Mouse (Mus musculus): ENCODE measurements around the gene Mapkbp1. TPM values are rescaled to one million over a fixed set of nuclear protein-coding genes. Genes with fewer than 3 reads are reported as not detected.

Gene Mapkbp1
- polyA plus RNA-seq, 1 experiment from 2014 or later = 2.0 TPM

DNA sequence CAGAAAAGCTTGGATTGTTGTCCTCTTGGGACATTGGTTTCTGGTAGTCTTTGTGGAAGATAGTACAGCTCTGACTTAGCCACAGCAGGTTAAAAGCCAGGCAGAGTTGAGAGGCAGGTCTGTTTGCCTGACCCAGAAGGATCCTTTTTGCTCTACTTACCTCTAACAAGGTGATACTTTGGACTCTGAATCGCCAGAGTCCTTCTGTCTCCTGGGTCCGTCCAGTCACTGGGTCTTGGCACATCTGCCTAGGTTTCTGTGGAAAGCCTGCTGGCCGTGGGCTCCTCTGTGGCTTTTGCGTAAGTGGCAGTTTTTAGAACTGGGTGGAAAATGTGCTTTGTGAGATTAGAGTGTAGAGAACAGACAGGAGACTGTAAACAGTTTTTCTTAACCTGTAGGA lies 16.5 kb downstream of the Mapkbp1 start:
- 82% methylated on average over 4 of the region's 4 CpGs for WGBS
- ATAC-seq = no peak
- no peaks in the 10 kb centered on the region for H3K27me3 ChIP-seq (replicated peaks; ENCODE audit: control insufficient read depth, insufficient read depth, low read length)

DNA sequence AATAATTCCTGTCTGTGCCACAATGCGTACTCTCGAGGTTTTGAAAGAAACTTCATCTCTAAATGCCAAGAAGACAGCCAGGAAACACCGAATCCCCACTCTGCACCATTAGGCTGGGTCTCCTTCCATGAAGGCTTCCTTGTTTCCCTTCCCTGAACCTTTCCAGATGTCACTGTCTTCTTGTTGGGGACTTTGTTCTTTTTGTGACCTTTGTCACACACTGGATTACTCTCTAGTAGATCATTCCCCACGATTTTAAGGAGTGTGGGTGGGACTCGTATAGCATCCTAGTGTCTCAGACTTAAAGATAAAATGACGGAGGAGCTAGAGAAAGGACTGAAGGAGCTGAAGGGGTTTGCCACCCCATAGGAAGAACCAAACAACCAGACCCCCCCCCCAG lies 18.4 kb downstream of the Mapkbp1 start:
- Histone ChIP-seq H3K36me3 (ENCODE audit: control insufficient read depth, insufficient read depth, low read length) (0 out of 2 replicates have a peak, but pooled peaks cover 2% of the 10 kb centered on the region), H3K27me3 (replicated peaks; ENCODE audit: control insufficient read depth, insufficient read depth, low read length) (no peaks in the 10 kb centered on the region), H3K4me1 (ENCODE audit: control insufficient read depth, insufficient read depth, low read length) (peaks cover 20% of the 10 kb centered on the region), H3K4me3 (ENCODE audit: low read length) (no peak overlapping the region), H3K4me2 (ENCODE audit: low read depth, low read length) (no peak overlapping the region), H3K9me3 (ENCODE audit: control insufficient read depth, low read length) (no peaks in the 10 kb centered on the region), H3K27ac (ENCODE audit: low read length) (0 out of 2 replicates have a peak overlapping the region, but pooled peaks have one; percentile 39), H3K9ac (ENCODE audit: low read depth, low read length) (no peak overlapping the region)
- 0 out of 2 replicates have a peak, but pooled peaks have one; percentile 33 for ATAC-seq
- 73% methylated on average over 6 of the region's 6 CpGs for WGBS

More for the DNA sequence above, 16.5 kb downstream of the Mapkbp1 start:
- peaks cover 8% of the 10 kb centered on the region; the same call in 1 of the 2 replicates for H3K4me1 ChIP-seq (ENCODE audit: control insufficient read depth, insufficient read depth, low read length)
- H3K36me3 ChIP-seq (ENCODE audit: control insufficient read depth, insufficient read depth, low read length) = 0 out of 2 replicates have a peak, but pooled peaks cover 2% of the 10 kb centered on the region
- H3K9ac ChIP-seq (ENCODE audit: low read depth, low read length) = no peak overlapping the region
- H3K9me3 ChIP-seq (ENCODE audit: control insufficient read depth, low read length) = no peaks in the 10 kb centered on the region
- H3K4me2 ChIP-seq (ENCODE audit: low read depth, low read length) = no peak overlapping the region
- no peak overlapping the region for H3K27ac ChIP-seq (ENCODE audit: low read length)
- H3K4me3 ChIP-seq (ENCODE audit: low read length) = no peak overlapping the region

- WGBS = 75% methylated on average over 2 of the region's 2 CpGs
- peak; percentile 87 for ATAC-seq
- no peak overlapping the region for H3K9ac ChIP-seq (ENCODE audit: low read depth, low read length)
- H3K4me3 ChIP-seq (ENCODE audit: low read length) = no peak overlapping the region
- H3K36me3 ChIP-seq (ENCODE audit: control insufficient read depth, insufficient read depth, low read length) = 0 out of 2 replicates have a peak, but pooled peaks cover 2% of the 10 kb centered on the region
- H3K27me3 ChIP-seq (replicated peaks; ENCODE audit: control insufficient read depth, insufficient read depth, low read length) = no peaks in the 10 kb centered on the region
- no peaks in the 10 kb centered on the region for H3K9me3 ChIP-seq (ENCODE audit: control insufficient read depth, low read length)
- H3K4me2 ChIP-seq (ENCODE audit: low read depth, low read length) = no peak overlapping the region
- peaks cover 24% of the 10 kb centered on the region for H3K4me1 ChIP-seq (ENCODE audit: control insufficient read depth, insufficient read depth, low read length)
- no peak overlapping the region for H3K27ac ChIP-seq (ENCODE audit: low read length)
These were observed 19.9 kb downstream of the Mapkbp1 start for GRCm38 (mm10) chr2:119992349-119992748.

DNA sequence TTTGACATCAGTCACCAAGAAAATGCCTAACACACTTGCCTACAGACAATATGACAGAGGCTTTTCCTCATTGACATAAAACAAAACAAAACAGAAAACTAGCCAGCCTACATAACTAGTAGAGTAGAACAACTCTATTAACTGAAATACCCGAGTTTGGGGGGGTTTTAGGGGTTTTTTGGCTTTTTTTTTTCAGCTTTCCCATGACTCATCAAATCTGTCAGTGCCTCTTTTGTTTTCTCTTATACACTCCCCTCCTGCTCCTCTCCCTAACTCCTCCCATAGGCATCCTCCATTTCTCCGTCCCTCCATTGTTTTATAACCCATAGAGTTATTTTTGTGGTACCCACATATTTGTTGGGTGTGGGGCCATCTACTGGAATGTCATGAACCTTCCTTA lies 21.0 kb downstream of the Mapkbp1 start:
- H3K4me3 ChIP-seq (ENCODE audit: low read length) = no peak overlapping the region
- no peak for ATAC-seq
- no peak overlapping the region for H3K27ac ChIP-seq (ENCODE audit: low read length)
- H3K36me3 ChIP-seq (ENCODE audit: control insufficient read depth, insufficient read depth, low read length) = 0 out of 2 replicates have a peak, but pooled peaks cover 2% of the 10 kb centered on the region
- H3K9ac ChIP-seq (ENCODE audit: low read depth, low read length) = no peak overlapping the region
- 52% methylated on average over 2 of the region's 2 CpGs for WGBS
- no peaks in the 10 kb centered on the region for H3K27me3 ChIP-seq (replicated peaks; ENCODE audit: control insufficient read depth, insufficient read depth, low read length)
- H3K9me3 ChIP-seq (ENCODE audit: control insufficient read depth, low read length) = no peaks in the 10 kb centered on the region
- H3K4me2 ChIP-seq (ENCODE audit: low read depth, low read length) = no peak overlapping the region
- H3K4me1 ChIP-seq (ENCODE audit: control insufficient read depth, insufficient read depth, low read length) = peaks cover 26% of the 10 kb centered on the region

DNA sequence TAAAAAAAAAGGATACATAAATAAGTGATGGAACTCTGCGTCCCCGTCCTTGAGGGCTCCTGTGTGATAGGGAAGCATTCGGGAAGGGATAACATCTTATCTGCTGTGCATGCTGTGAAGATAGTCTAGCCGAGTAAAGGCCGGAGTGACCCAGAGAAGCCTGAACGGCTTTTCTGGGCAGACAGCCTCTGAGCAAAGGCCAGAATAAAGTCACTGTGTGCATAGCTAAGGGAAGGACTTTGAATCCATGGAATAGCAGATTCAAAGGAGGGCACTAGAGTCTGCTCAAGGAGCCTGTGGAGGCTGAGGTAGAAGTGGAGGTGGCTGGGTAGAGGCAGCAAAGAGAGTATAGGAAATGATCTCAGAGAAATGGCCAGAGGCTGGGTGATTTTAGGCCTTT lies 22.3 kb downstream of the Mapkbp1 start:
- 0 out of 2 replicates have a peak, but pooled peaks cover 2% of the 10 kb centered on the region for H3K36me3 ChIP-seq (ENCODE audit: control insufficient read depth, insufficient read depth, low read length)
- H3K4me1 ChIP-seq (ENCODE audit: control insufficient read depth, insufficient read depth, low read length) = peaks cover 26% of the 10 kb centered on the region
- H3K27me3 ChIP-seq (replicated peaks; ENCODE audit: control insufficient read depth, insufficient read depth, low read length) = no peaks in the 10 kb centered on the region
- ATAC-seq = peak; percentile 27; the same call in 1 of the 2 replicates
- no peak overlapping the region for H3K4me2 ChIP-seq (ENCODE audit: low read depth, low read length)
- H3K9ac ChIP-seq (ENCODE audit: low read depth, low read length) = 0 out of 2 replicates have a peak overlapping the region, but pooled peaks have one; percentile 23
- no peaks in the 10 kb centered on the region for H3K9me3 ChIP-seq (ENCODE audit: control insufficient read depth, low read length)
- peak overlapping the region; percentile 78 for H3K27ac ChIP-seq (ENCODE audit: low read length)
- no peak overlapping the region for H3K4me3 ChIP-seq (ENCODE audit: low read length)
- 74% methylated on average over 6 of the region's 6 CpGs for WGBS

GRCm38 (mm10) chr2:119995391-119996281 lies 23.1 kb downstream of the Mapkbp1 start:
- no peak overlapping the region for H3K4me3 ChIP-seq (ENCODE audit: low read length)
- ATAC-seq = no peak
- peaks cover 26% of the 10 kb centered on the region for H3K4me1 ChIP-seq (ENCODE audit: control insufficient read depth, insufficient read depth, low read length)
- no peaks in the 10 kb centered on the region for H3K9me3 ChIP-seq (ENCODE audit: control insufficient read depth, low read length)
- H3K27me3 ChIP-seq (replicated peaks; ENCODE audit: control insufficient read depth, insufficient read depth, low read length) = no peaks in the 10 kb centered on the region
- H3K27ac ChIP-seq (ENCODE audit: low read length) = peak overlapping the region; percentile 78
- 0 out of 2 replicates have a peak, but pooled peaks cover 2% of the 10 kb centered on the region for H3K36me3 ChIP-seq (ENCODE audit: control insufficient read depth, insufficient read depth, low read length)
- peak overlapping the region; percentile 20; the same call in 1 of the 2 replicates for H3K9ac ChIP-seq (ENCODE audit: low read depth, low read length)
- H3K4me2 ChIP-seq (ENCODE audit: low read depth, low read length) = no peak overlapping the region
- WGBS = 50% methylated on average over 9 of the region's 9 CpGs

DNA sequence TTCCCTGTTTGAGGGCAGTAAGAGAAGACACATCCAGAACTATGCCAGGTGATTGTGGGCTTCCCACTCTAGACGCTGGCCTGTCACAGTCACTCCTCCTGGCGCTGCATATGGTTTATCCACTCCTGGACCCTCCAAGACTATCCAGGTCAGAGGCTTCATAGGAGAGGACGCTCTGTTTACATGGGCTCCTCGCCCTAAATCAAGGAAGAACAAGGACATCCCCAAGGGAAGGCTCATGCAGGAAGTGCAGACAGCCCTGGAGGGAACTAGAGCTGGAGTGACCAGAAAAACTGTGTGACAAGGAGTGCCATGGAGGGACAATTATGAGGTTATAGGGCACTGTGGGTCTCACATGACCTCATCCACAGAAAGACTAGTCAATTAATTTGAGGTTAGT lies 24.9 kb downstream of the Mapkbp1 start:
- ATAC-seq = no peak
- Histone ChIP-seq H3K4me1 (ENCODE audit: control insufficient read depth, insufficient read depth, low read length) (peaks cover 19% of the 10 kb centered on the region), H3K9ac (ENCODE audit: low read depth, low read length) (no peak overlapping the region), H3K4me3 (ENCODE audit: low read length) (no peak overlapping the region), H3K9me3 (ENCODE audit: control insufficient read depth, low read length) (no peaks in the 10 kb centered on the region), H3K36me3 (ENCODE audit: control insufficient read depth, insufficient read depth, low read length) (0 out of 2 replicates have a peak, but pooled peaks cover 1% of the 10 kb centered on the region), H3K4me2 (ENCODE audit: low read depth, low read length) (no peak overlapping the region), H3K27me3 (replicated peaks; ENCODE audit: control insufficient read depth, insufficient read depth, low read length) (no peaks in the 10 kb centered on the region), H3K27ac (ENCODE audit: low read length) (no peak overlapping the region)
- 74% methylated on average over 4 of the region's 4 CpGs for WGBS

GRCm38 (mm10) chr2:119999731-120000130 lies 27.2 kb downstream of the Mapkbp1 start:
- Histone ChIP-seq H3K27me3 (replicated peaks; ENCODE audit: control insufficient read depth, insufficient read depth, low read length) (no peaks in the 10 kb centered on the region), H3K36me3 (ENCODE audit: control insufficient read depth, insufficient read depth, low read length) (no peaks in the 10 kb centered on the region), H3K4me2 (ENCODE audit: low read depth, low read length) (no peak overlapping the region), H3K27ac (ENCODE audit: low read length) (no peak overlapping the region), H3K9ac (ENCODE audit: low read depth, low read length) (no peak overlapping the region), H3K4me1 (ENCODE audit: control insufficient read depth, insufficient read depth, low read length) (peaks cover 18% of the 10 kb centered on the region), H3K4me3 (ENCODE audit: low read length) (no peak overlapping the region), H3K9me3 (ENCODE audit: control insufficient read depth, low read length) (no peaks in the 10 kb centered on the region)
- WGBS = 94% methylated on average over 2 of the region's 2 CpGs
- no peak for ATAC-seq

- Histone ChIP-seq H3K9me3 (ENCODE audit: control insufficient read depth, low read length) (no peaks in the 10 kb centered on the region), H3K9ac (ENCODE audit: low read depth, low read length) (no peak overlapping the region), H3K4me1 (ENCODE audit: control insufficient read depth, insufficient read depth, low read length) (peaks cover 5% of the 10 kb centered on the region), H3K36me3 (ENCODE audit: control insufficient read depth, insufficient read depth, low read length) (no peaks in the 10 kb centered on the region), H3K4me3 (ENCODE audit: low read length) (no peak overlapping the region), H3K27me3 (replicated peaks; ENCODE audit: control insufficient read depth, insufficient read depth, low read length) (no peaks in the 10 kb centered on the region), H3K4me2 (ENCODE audit: low read depth, low read length) (no peak overlapping the region), H3K27ac (ENCODE audit: low read length) (0 out of 2 replicates have a peak overlapping the region, but pooled peaks have one; percentile 4)
- 67% methylated on average over 3 of the region's 3 CpGs for WGBS
- ATAC-seq = no peak
These were observed 28.5 kb downstream of the Mapkbp1 start for GRCm38 (mm10) chr2:120000882-120001584.
